In the genomic region with DNA sequence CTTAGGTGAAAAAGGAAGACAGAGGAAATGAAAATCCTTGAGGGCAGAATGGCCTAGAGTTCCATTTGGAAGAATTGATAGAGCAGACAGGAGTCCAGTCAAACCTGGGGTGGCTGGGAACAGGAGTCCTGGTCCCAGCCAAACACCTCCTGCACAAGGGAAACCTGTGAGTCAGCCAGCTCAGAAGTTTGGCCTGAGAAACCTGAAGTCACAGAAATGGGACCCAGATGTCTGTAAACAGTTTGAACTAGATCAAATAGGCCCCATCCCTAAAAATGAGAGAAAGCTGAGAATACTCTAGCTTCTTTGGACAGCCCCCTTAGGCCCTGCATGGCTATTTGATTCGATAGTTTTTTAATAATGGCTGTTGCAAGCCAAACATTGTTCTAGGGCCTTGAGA, we compare ENCODE assay signal across 8 mouse cellular contexts. TPM values are rescaled to one million over a fixed set of nuclear protein-coding genes. Genes with fewer than 3 reads are reported as not detected.
DNase-seq lines count a peak whose midpoint lies in the region; ATAC-seq and TF ChIP-seq lines count a peak whose summit lies in the region.

No protein-coding gene starts in this region.

- H3K9me3 ChIP-seq in erythroblast, embryonic 14.5 days (ENCODE audit: control insufficient read depth, low read length) = no peaks in the 10 kb centered on the region
- H3K9me3 ChIP-seq in lung, embryonic 14.5 days (ENCODE audit: low read depth, low read length) = no peaks in the 10 kb centered on the region
- no peaks in the 10 kb centered on the region for H3K9me3 ChIP-seq in intestine, embryonic 16.5 days (ENCODE audit: control insufficient read depth, low read length)
- no peaks in the 10 kb centered on the region for H3K9me3 ChIP-seq in neural tube, embryonic 15.5 days (replicated peaks)

- WGBS in lung, embryonic 14.5 days = 90% methylated on average over 1 of the region's 1 CpGs
- WGBS in intestine, embryonic 16.5 days = 86% methylated on average over 1 of the region's 1 CpGs
- whole genome bisulfite sequencing in neural tube, embryonic 15.5 days = 84% methylated on average over 1 of the region's 1 CpGs

- H3K4me2 ChIP-seq in lung, embryonic 14.5 days = peak overlapping the region; percentile 74
- peak overlapping the region; percentile 85 for H3K4me2 ChIP-seq in intestine, embryonic 16.5 days (ENCODE audit: low read depth, low read length)
- H3K4me2 ChIP-seq in neural tube, embryonic 15.5 days = peak overlapping the region; percentile 95

- no peaks in the 10 kb centered on the region for H3K27me3 ChIP-seq in erythroblast, embryonic 14.5 days (ENCODE audit: control insufficient read depth)
- H3K27me3 ChIP-seq in lung, embryonic 14.5 days (ENCODE audit: insufficient read depth, low read length) = no peaks in the 10 kb centered on the region
- H3K27me3 ChIP-seq in intestine, embryonic 16.5 days (replicated peaks; ENCODE audit: control insufficient read depth, insufficient read depth, low read length) = no peaks in the 10 kb centered on the region
- H3K27me3 ChIP-seq in neural tube, embryonic 15.5 days (replicated peaks) = no peaks in the 10 kb centered on the region

- H3K4me1 ChIP-seq in erythroblast, embryonic 14.5 days (ENCODE audit: control insufficient read depth) = peaks cover 59% of the 10 kb centered on the region
- H3K4me1 ChIP-seq in lung, embryonic 14.5 days (ENCODE audit: insufficient read depth) = peaks cover 5% of the 10 kb centered on the region; the same call in 1 of the 2 replicates
- peaks cover 21% of the 10 kb centered on the region for H3K4me1 ChIP-seq in intestine, embryonic 16.5 days (ENCODE audit: control insufficient read depth, insufficient read depth, low read length)
- H3K4me1 ChIP-seq in neural tube, embryonic 15.5 days = peaks cover 33% of the 10 kb centered on the region

- H3K36me3 ChIP-seq in erythroblast, embryonic 14.5 days (ENCODE audit: control insufficient read depth) = peaks cover 69% of the 10 kb centered on the region
- H3K36me3 ChIP-seq in lung, embryonic 14.5 days (ENCODE audit: insufficient read depth) = peaks cover 32% of the 10 kb centered on the region
- H3K36me3 ChIP-seq in intestine, embryonic 16.5 days (ENCODE audit: control insufficient read depth, insufficient read depth, low read length) = 0 out of 2 replicates have a peak, but pooled peaks cover 4% of the 10 kb centered on the region
- peaks cover 33% of the 10 kb centered on the region for H3K36me3 ChIP-seq in neural tube, embryonic 15.5 days

- no peak overlapping the region for H3K9ac ChIP-seq in lung, embryonic 14.5 days
- peak overlapping the region; percentile 61; the same call in 1 of the 2 replicates for H3K9ac ChIP-seq in intestine, embryonic 16.5 days (ENCODE audit: low read depth, low read length)
- peak overlapping the region; percentile 78; the same call in 1 of the 2 replicates for H3K9ac ChIP-seq in neural tube, embryonic 15.5 days (replicated peaks)

- DNase-seq in lung, embryonic 14.5 days = no peak
- no peak for DNase-seq in lung, postnatal 36 days

- no peak for ATAC-seq in erythroblast, adult 5-6 weeks (replicated peaks; ENCODE audit: low FRiP score, poor library complexity, severe bottlenecking)
- no peak for ATAC-seq in lung, embryonic 14.5 days (ENCODE audit: insufficient read depth)
- ATAC-seq in intestine, embryonic 16.5 days = no peak
- ATAC-seq in neural tube, embryonic 15.5 days (ENCODE audit: low FRiP score) = no peak
- ATAC-seq in frontal cortex, adult (ENCODE audit: low TSS enrichment) = no peak
- no peak for ATAC-seq in CD4-positive, CD25-positive, alpha-beta regulatory T cell, adult 4 months

- no peak for TF ChIP-seq CTCF in lung, embryonic 14.5 days (IDR thresholded peaks at IDR 0.05; ENCODE audit: low read depth)

- peak overlapping the region; percentile 82 for H3K4me3 ChIP-seq in erythroblast, embryonic 14.5 days (replicated peaks)
- H3K4me3 ChIP-seq in lung, embryonic 14.5 days (ENCODE audit: low read depth, low read length) = peak overlapping the region; percentile 77
- peak overlapping the region; percentile 83; the same call in 1 of the 2 replicates for H3K4me3 ChIP-seq in intestine, embryonic 16.5 days (ENCODE audit: low read length)
- H3K4me3 ChIP-seq in neural tube, embryonic 15.5 days (replicated peaks) = 0 out of 2 replicates have a peak overlapping the region, but pooled peaks have one; percentile 78

- peak overlapping the region; percentile 77 for H3K27ac ChIP-seq in lung, embryonic 14.5 days (ENCODE audit: low read depth)
- H3K27ac ChIP-seq in intestine, embryonic 16.5 days (ENCODE audit: low read length) = no peak overlapping the region; the same call in 1 of the 2 replicates
- no peak overlapping the region for H3K27ac ChIP-seq in neural tube, embryonic 15.5 days (replicated peaks)

RNA-seq across cellular contexts. Expression of a gene that starts 0.7 kb away (rescaled TPM):
- 22.8 and 70.9 TPM in 2 replicates for polyA plus RNA-seq in erythroblast, embryonic 14.5 days (2012)
- 173 and 230 TPM in 2 replicates for total RNA-seq in erythroblast, adult 5-6 weeks (2015; ENCODE audit: low replicate concordance)
- 219 and 239 TPM in 2 replicates for total RNA-seq in erythroblast, adult 5-6 weeks (2017; ENCODE audit: low replicate concordance)
- polyA plus RNA-seq in lung, embryonic 14.5 days (2014; fragmentation: Nextera tagmentation; extraction: Ambion mirVana) = 12.2 and 12.5 TPM in 2 replicates
- polyA plus RNA-seq in intestine, embryonic 16.5 days (2015; fragmentation: Nextera tagmentation; extraction: Ambion mirVana) = 11.3 and 12.2 TPM in 2 replicates
- 11.5 and 12.5 TPM in 2 replicates for polyA plus RNA-seq in neural tube, embryonic 15.5 days (2015; fragmentation: Nextera tagmentation; extraction: Ambion mirVana)
- polyA plus RNA-seq in CD4-positive, CD25-positive, alpha-beta regulatory T cell, adult 4 months (2017; shearing (Covaris generic)) = 10 to 100 TPM; 10.1 to 12.7 TPM

RNA-seq across cellular contexts. Expression of a gene that starts 22.9 kb away (rescaled TPM):
- 1.4 and 1.8 TPM in 2 replicates for polyA plus RNA-seq in erythroblast, embryonic 14.5 days (2012)
- 1.3 TPM in 2 replicates for total RNA-seq in erythroblast, adult 5-6 weeks (2015; ENCODE audit: low replicate concordance)
- 12.8 and 18.0 TPM in 2 replicates for total RNA-seq in erythroblast, adult 5-6 weeks (2017; ENCODE audit: low replicate concordance)
- 3.3 and 5.0 TPM in 2 replicates for polyA plus RNA-seq in lung, embryonic 14.5 days (2014; fragmentation: Nextera tagmentation; extraction: Ambion mirVana)
- 3.7 and 4.1 TPM in 2 replicates for polyA plus RNA-seq in intestine, embryonic 16.5 days (2015; fragmentation: Nextera tagmentation; extraction: Ambion mirVana)
- polyA plus RNA-seq in neural tube, embryonic 15.5 days (2015; fragmentation: Nextera tagmentation; extraction: Ambion mirVana) = 1.5 and 2.1 TPM in 2 replicates
- 1 to 10 TPM; 3.7 to 5.3 TPM for polyA plus RNA-seq in CD4-positive, CD25-positive, alpha-beta regulatory T cell, adult 4 months (2017; shearing (Covaris generic))

RNA-seq across cellular contexts. Expression of a gene that starts 25.9 kb away (rescaled TPM):
- polyA plus RNA-seq in erythroblast, embryonic 14.5 days (2012) = 2.4 and 2.6 TPM in 2 replicates
- 3.7 and 6.3 TPM in 2 replicates for total RNA-seq in erythroblast, adult 5-6 weeks (2015; ENCODE audit: low replicate concordance)
- total RNA-seq in erythroblast, adult 5-6 weeks (2017; ENCODE audit: low replicate concordance) = 3.5 and 5.0 TPM in 2 replicates
- 50.8 and 52.9 TPM in 2 replicates for polyA plus RNA-seq in lung, embryonic 14.5 days (2014; fragmentation: Nextera tagmentation; extraction: Ambion mirVana)
- polyA plus RNA-seq in intestine, embryonic 16.5 days (2015; fragmentation: Nextera tagmentation; extraction: Ambion mirVana) = 42.5 and 50.5 TPM in 2 replicates
- 22.6 and 30.8 TPM in 2 replicates for polyA plus RNA-seq in neural tube, embryonic 15.5 days (2015; fragmentation: Nextera tagmentation; extraction: Ambion mirVana)
- polyA plus RNA-seq in CD4-positive, CD25-positive, alpha-beta regulatory T cell, adult 4 months (2017; shearing (Covaris generic)) = 10 to 100 TPM; 86.8 to 89.1 TPM

RNA-seq across cellular contexts. Expression of a gene that starts 34.8 kb away (rescaled TPM):
- polyA plus RNA-seq in erythroblast, embryonic 14.5 days (2012) = 8.1 and 8.8 TPM in 2 replicates
- 5.4 and 7.7 TPM in 2 replicates for total RNA-seq in erythroblast, adult 5-6 weeks (2015; ENCODE audit: low replicate concordance)
- total RNA-seq in erythroblast, adult 5-6 weeks (2017; ENCODE audit: low replicate concordance) = 4.9 and 5.6 TPM in 2 replicates
- polyA plus RNA-seq in lung, embryonic 14.5 days (2014; fragmentation: Nextera tagmentation; extraction: Ambion mirVana) = 4.0 and 4.3 TPM in 2 replicates
- polyA plus RNA-seq in intestine, embryonic 16.5 days (2015; fragmentation: Nextera tagmentation; extraction: Ambion mirVana) = 1.5 and 2.0 TPM in 2 replicates
- 0.56 and 0.65 TPM in 2 replicates for polyA plus RNA-seq in neural tube, embryonic 15.5 days (2015; fragmentation: Nextera tagmentation; extraction: Ambion mirVana)
- polyA plus RNA-seq in CD4-positive, CD25-positive, alpha-beta regulatory T cell, adult 4 months (2017; shearing (Covaris generic)) = not detected

RNA-seq across cellular contexts. Expression of a gene that starts 38.2 kb away (rescaled TPM):
- polyA plus RNA-seq in erythroblast, embryonic 14.5 days (2012) = 6.3 and 7.3 TPM in 2 replicates
- total RNA-seq in erythroblast, adult 5-6 weeks (2015; ENCODE audit: low replicate concordance) = 121 and 143 TPM in 2 replicates
- 172 and 205 TPM in 2 replicates for total RNA-seq in erythroblast, adult 5-6 weeks (2017; ENCODE audit: low replicate concordance)
- polyA plus RNA-seq in lung, embryonic 14.5 days (2014; fragmentation: Nextera tagmentation; extraction: Ambion mirVana) = 1,237 and 1,257 TPM in 2 replicates
- 831 and 949 TPM in 2 replicates for polyA plus RNA-seq in intestine, embryonic 16.5 days (2015; fragmentation: Nextera tagmentation; extraction: Ambion mirVana)
- 511 and 660 TPM in 2 replicates for polyA plus RNA-seq in neural tube, embryonic 15.5 days (2015; fragmentation: Nextera tagmentation; extraction: Ambion mirVana)
- 1,000 to 10,000 TPM in 1 of 2 experiments, 100 to 1,000 TPM in 1; 984 to 1,123 TPM for polyA plus RNA-seq in CD4-positive, CD25-positive, alpha-beta regulatory T cell, adult 4 months (2017; shearing (Covaris generic))
